Comparison of ENCODE assay signal across 8 mouse cellular contexts in the genomic region with DNA sequence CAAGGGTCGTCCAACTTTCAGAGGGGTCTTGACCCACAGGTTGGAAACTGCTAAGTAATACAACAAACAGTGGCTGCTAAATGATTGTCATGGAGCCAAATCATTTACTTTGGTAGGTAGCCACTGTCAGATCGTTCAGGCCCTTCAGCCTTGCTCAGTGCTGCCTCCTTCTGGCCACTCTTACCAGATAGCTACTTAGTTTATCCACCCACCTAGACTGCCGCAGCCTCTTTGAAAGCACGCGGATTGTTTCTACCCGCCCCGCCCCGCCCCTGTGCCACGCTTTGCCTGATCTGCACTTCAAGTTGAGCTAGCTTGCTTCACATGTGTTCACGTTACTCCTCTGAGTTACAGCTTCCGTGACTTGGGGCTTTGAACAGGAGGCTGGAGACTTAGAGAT. TPM values are rescaled to one million over a fixed set of nuclear protein-coding genes. Genes with fewer than 3 reads are reported as not detected.
DNase-seq lines count a peak whose midpoint lies in the region; ATAC-seq and TF ChIP-seq lines count a peak whose summit lies in the region.

No protein-coding gene starts in this region.

- no peaks in the 10 kb centered on the region for H3K4me1 ChIP-seq in forebrain, postnatal 0 days (ENCODE audit: insufficient read depth)
- H3K4me1 ChIP-seq in forebrain, embryonic 13.5 days: no peaks in the 10 kb centered on the region
- no peaks in the 10 kb centered on the region for H3K4me1 ChIP-seq in testis, adult 2 months (ENCODE audit: control insufficient read depth, insufficient read depth, low read length)
- H3K4me1 ChIP-seq in embryonic facial prominence, embryonic 10.5 days: 0 out of 2 replicates have a peak, but pooled peaks cover 7% of the 10 kb centered on the region

- H3K9ac ChIP-seq in forebrain, postnatal 0 days: no peak overlapping the region
- no peak overlapping the region for H3K9ac ChIP-seq in forebrain, embryonic 13.5 days

- no peak for TF ChIP-seq POLR2A in testis, adult 2 months (IDR thresholded peaks at IDR 0.05; ENCODE audit: control insufficient read depth, low read depth, low read length)

- no peaks in the 10 kb centered on the region for H3K27me3 ChIP-seq in forebrain, postnatal 0 days (ENCODE audit: insufficient read depth, low read length)
- H3K27me3 ChIP-seq in forebrain, embryonic 13.5 days: no peaks in the 10 kb centered on the region; the same call in 1 of the 2 replicates
- H3K27me3 ChIP-seq in testis, adult 2 months (ENCODE audit: control insufficient read depth, insufficient read depth, low read length): no peaks in the 10 kb centered on the region
- H3K27me3 ChIP-seq in embryonic facial prominence, embryonic 10.5 days (replicated peaks; ENCODE audit: low read depth, poor library complexity, severe bottlenecking): peaks cover 16% of the 10 kb centered on the region

- H3K36me3 ChIP-seq in forebrain, postnatal 0 days (ENCODE audit: insufficient read depth): no peaks in the 10 kb centered on the region
- no peaks in the 10 kb centered on the region for H3K36me3 ChIP-seq in forebrain, embryonic 13.5 days (ENCODE audit: poor library complexity, severe bottlenecking)
- no peaks in the 10 kb centered on the region for H3K36me3 ChIP-seq in testis, adult 2 months (ENCODE audit: control insufficient read depth, insufficient read depth, low read length)
- H3K36me3 ChIP-seq in embryonic facial prominence, embryonic 10.5 days (replicated peaks): no peaks in the 10 kb centered on the region

- H3K4me2 ChIP-seq in forebrain, postnatal 0 days (ENCODE audit: low read depth): no peak overlapping the region
- no peak overlapping the region for H3K4me2 ChIP-seq in forebrain, embryonic 13.5 days

- H3K4me3 ChIP-seq in forebrain, postnatal 0 days (ENCODE audit: low read depth, low read length): no peak overlapping the region
- H3K4me3 ChIP-seq in forebrain, embryonic 13.5 days: no peak overlapping the region
- H3K4me3 ChIP-seq in testis, adult 2 months (ENCODE audit: control insufficient read depth, low read depth, low read length): no peak overlapping the region
- no peak overlapping the region for H3K4me3 ChIP-seq in embryonic facial prominence, embryonic 10.5 days

- 19% methylated on average over 11 of the region's 11 CpGs for WGBS in forebrain, postnatal 0 days
- WGBS in forebrain, embryonic 13.5 days: 23% methylated on average over 11 of the region's 11 CpGs
- WGBS in embryonic facial prominence, embryonic 10.5 days: 16% methylated on average over 11 of the region's 11 CpGs

- H3K27ac ChIP-seq in forebrain, postnatal 0 days (ENCODE audit: low read depth, low read length): no peak overlapping the region
- no peak overlapping the region for H3K27ac ChIP-seq in forebrain, embryonic 13.5 days
- H3K27ac ChIP-seq in testis, adult 2 months (ENCODE audit: control insufficient read depth, insufficient read depth, low read depth, low read length): no peak overlapping the region
- H3K27ac ChIP-seq in embryonic facial prominence, embryonic 10.5 days (replicated peaks): no peak overlapping the region

- TF ChIP-seq CTCF in forebrain, postnatal 0 days (IDR thresholded peaks at IDR 0.05; ENCODE audit: low read depth): peak; percentile 60
- peak; percentile 63; the same call in 1 of the 2 replicates for TF ChIP-seq CTCF in testis, adult 2 months (IDR thresholded peaks at IDR 0.05; ENCODE audit: control insufficient read depth, insufficient read depth, insufficient replicate concordance, low read depth, low read length)

- ATAC-seq in forebrain, postnatal 0 days: no peak
- ATAC-seq in forebrain, embryonic 13.5 days: no peak
- no peak for ATAC-seq in activated CD4-positive, CD25-positive, alpha-beta regulatory T cell, adult 4 months

- no peak for DNase-seq in forebrain, postnatal 0 days
- no peak for DNase-seq in testis, postnatal 14 days (ENCODE audit: low spot score)
- peak; percentile 62 for DNase-seq in embryonic facial prominence, embryonic 10.5 days (ENCODE audit: low spot score)
- DNase-seq in lung, postnatal 10 days: peak; percentile 36
- DNase-seq in frontal cortex, postnatal 25 days (ENCODE audit: low spot score in 2 of 2): no peak

- no peaks in the 10 kb centered on the region for H3K9me3 ChIP-seq in forebrain, postnatal 0 days (ENCODE audit: low read length)
- H3K9me3 ChIP-seq in forebrain, embryonic 13.5 days (replicated peaks): no peaks in the 10 kb centered on the region
- H3K9me3 ChIP-seq in embryonic facial prominence, embryonic 10.5 days: no peaks in the 10 kb centered on the region

RNA-seq across cellular contexts. Expression of a gene that starts 14.6 kb away (rescaled TPM):
- total RNA-seq in forebrain, postnatal 0 days (2014; rRNA removed): not detected in 2 replicates
- not detected in 2 replicates for polyA plus RNA-seq in forebrain, postnatal 0 days (2015; fragmentation: Nextera tagmentation; extraction: Ambion mirVana)
- not detected in 2 replicates for polyA plus RNA-seq in forebrain, embryonic 13.5 days (2015; fragmentation: Nextera tagmentation; extraction: Ambion mirVana)
- polyA plus RNA-seq in testis, adult 2 months (2012; rRNA removed): not detected in 2 replicates
- polyA plus RNA-seq in embryonic facial prominence, embryonic 10.5 days (2016; fragmentation: Nextera tagmentation; extraction: Ambion mirVana): not detected in 2 replicates
- not detected for polyA plus RNA-seq in activated CD4-positive, CD25-positive, alpha-beta regulatory T cell, adult 4 months (2017; shearing (Covaris generic))

Comparison
In these comparisons a context has a peak if more than half of its experiments do, and no peak if none do; other contexts are left out.
1. DNase-seq: peak in embryonic facial prominence, embryonic 10.5 days (single experiment) and lung, postnatal 10 days (single experiment); none in forebrain, postnatal 0 days (single experiment), testis, postnatal 14 days (single experiment) and frontal cortex, postnatal 25 days (0 of 2).